Mouse (Mus musculus) ovary, postnatal 36 days (tissue): ENCODE results near the gene P2ry12.
A peak's percentile ranks its signal among the peaks of the same experiment; 100 is the strongest.

ENCODE experiments used
- DNase-seq: peaks from one replicate; pipeline ENCODE4 v3.0.0; 2022; ENCODE audit warnings: low spot score, mixed read lengths

P2ry12 gene

DNA sequence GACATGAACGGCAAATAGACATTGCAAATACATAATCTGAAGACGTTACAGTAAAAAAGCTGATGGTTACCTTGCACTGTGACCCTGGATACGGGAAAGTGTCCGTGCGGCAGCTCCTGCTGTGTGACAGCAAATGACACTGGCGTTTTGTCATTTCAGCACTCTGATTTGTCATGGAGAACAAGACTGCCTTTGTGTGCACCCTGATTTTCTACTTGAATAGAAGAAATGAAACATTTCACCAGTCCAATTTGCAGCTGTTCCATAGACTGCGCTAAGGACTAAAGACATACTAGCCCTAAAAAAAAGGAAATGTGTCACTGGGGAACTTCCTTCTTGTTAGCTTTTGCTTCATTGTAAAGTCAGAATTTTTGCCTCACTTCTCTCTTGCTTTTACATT, at the start of gene P2ry12:
TSS of gene P2ry12 (minus strand) at position 168 of the 400 bp plus-strand sequence.
- no peak for DNase-seq

DNA sequence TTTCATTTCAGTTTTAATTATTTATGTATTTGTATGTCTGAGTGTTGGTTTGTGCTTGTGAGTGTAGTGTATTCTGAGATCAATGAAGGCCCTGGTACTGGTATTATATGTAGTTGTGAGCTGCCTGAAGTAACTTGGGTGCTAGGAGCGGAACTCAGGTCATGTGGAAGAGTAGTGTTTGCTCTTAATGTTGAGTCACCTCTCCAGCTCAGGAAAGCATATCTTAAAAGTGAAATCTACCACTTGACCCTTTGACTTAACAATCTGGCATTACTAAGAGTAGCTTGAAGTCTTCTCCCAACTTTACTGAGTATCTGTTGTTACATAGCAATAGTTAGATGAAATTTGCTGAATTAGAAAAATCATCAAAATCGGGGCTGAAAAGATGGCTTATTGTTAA, 42.8 kb upstream of the P2ry12 start:
- no peak for DNase-seq

DNA sequence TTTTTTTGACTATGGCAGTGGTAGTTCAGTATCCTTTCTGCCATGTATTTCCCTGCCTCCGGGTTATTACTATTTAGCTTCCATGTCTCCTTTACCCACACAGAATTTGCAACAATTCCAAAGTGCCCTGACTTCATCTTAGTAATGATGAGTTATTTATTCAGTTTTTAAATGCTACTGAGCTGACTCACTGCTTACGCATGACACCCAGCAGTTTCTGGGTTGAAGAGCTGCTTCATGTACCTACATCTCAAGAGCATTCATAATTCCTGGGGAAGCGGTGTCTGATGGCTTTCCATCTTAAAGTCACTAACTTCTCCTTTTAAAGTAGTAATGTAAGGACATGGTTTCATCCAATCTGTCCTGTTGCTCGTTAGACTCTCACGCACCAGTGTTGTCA, 42.3 kb upstream of the P2ry12 start:
- DNase-seq: no peak

DNA sequence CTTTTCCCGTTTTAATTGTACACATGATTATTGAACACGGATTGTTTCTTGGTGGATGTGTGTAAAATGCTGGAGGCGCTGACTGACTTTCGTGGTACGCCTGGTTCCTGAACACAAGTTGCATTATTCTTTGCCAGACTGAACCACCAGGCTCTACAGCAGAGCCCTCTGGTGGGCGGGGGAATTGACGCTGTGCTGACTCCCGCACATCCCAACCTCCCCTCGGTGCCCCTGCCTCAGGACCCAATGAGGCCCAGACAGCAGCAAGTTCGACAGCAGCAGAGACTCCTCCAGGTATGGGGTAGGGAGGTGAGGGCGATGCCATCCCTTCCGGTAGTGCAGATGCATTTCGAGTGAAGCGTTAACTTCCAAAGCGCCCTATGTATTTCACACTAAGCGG, 35.0 kb upstream of the P2ry12 start:
- DNase-seq: no peak

DNA sequence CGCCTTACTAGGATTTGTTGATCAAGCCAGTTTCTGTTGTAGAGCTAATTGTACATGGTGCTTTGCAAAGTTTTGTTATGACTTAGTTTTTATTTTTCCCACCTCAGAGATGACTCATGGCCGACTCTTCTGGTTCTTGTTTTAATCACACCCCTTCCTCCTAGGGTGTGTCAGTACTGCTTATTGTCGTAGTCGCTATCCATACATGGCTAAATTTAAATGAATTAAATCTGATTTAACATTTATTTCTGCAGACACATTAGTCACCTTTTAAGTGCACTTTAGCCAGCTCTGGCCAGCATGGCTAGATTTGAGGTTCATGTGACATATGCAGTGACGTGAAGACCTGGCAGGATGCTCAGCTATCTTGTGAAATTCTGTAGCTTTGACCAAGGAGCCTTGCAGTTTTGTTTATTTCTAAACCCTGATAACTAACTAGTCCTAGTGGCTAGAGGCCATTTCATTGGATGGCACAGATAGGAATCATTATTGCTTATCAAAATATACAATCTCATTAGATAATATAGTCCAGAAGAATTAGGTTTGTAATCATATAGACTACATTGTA, 34.0 kb upstream of the P2ry12 start:
- DNase-seq: no peak

DNA sequence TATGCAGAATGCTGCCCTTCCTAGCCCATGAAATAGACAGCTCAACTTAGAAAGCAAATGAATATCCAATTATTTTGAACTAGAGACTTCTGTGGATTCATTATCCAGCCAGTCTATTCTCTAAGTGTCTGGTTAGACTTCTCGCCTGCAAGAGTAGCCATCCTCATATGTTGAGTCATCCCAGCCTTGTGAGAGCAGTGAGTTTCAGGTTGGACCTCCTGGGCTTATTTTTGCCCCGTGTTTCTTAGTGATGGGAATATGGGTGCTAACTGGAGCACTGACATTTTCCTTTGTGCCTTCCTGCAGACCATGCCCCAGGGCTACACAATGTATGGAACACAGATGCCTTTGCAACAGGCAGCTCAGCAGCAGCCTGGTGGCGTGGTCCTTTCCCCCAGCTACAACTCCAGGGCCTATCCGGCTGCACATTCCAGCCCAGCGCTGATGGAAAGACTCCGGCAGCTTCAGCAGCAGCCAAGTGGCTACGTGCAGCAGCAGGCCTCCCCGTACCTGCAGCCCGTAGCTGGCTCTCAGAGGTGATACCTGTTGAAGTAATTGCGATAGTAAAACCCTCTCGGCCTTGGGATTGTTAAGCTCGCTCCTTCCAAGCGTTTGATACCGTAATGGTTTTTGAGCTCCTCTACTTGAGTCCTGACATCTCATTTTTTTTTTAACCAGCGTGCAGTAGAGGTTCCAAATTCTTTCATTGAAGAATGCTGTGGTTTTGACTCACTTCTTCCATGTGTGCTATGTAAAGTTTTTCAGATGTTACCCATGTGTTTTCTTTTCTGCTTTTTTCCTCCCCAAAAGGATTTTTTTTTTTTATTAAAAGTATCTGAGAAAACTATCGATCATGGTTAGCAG, 33.3 kb upstream of the P2ry12 start:
- no peak for DNase-seq

DNA sequence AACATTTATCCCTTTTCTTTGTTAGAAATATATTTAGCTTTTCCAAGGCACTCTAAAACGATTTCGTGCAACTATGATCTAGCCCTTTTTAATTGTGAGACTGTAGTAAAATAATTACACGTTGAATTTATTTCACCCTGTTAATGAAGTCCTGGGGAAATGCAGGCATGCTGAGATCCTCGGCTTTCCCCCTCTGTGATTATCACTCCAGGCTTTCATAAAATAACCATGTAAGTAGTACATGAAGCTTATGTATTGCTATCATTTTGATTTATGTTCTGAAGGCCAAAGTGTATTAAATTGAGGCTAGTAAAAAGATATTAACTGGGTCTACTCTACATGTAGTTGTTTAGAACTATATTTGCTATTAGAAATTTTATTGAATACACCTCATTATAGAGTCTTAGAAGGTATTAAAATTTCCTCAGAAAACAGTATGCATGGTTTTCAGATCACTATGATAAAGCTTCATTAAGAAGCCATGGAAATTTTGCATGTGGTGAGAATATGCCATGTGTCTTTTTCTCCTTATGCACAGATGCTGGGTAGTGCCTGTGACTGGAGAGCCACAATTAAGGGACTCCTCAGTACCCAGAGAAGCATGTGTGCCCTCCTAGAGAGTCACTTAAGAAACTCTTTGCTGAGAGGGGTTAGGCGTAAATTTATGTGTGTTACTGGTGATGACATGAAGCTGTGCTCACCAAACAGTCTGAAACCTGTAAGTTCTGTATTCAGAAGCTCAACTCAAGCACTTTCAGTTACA, 30.9 kb upstream of the P2ry12 start:
- no peak for DNase-seq

DNA sequence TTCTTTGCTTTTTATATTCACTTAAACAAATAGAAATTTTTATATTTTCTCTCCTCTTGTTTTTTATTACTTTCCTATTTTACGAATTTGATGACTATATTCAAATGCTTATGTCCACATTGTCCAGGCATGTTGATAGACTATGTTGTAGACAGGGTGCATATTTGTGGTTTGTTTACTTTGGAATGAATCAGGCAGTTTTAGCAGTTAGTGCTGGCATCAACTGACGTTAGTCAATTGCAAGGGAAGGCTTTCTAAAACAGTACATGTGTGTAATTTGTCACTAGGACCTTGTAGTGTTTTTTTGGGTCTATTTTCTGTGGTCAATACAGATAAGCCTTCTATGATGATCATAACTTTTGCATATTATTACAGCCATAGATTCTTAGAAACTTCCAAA, 27.9 kb upstream of the P2ry12 start:
- DNase-seq: no peak

DNA sequence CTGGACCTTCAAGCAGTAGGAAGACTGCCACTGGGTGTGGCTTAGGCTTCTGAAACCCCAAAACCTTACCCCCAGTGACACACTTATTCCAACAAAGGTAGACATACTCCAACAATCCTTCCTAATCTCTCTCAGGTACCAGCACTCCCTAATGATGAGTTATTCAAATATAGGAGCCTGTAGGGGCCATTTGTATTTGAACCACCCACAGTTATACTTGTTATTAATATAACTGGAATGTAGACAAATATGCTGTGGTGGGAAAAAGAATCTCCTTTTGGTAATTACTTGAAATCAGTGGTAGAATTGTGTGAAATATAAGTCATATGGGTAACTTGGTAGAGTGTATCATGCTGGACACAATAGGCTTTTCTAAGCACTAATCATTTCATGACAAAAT, 15.9 kb upstream of the P2ry12 start:
- DNase-seq: no peak

DNA sequence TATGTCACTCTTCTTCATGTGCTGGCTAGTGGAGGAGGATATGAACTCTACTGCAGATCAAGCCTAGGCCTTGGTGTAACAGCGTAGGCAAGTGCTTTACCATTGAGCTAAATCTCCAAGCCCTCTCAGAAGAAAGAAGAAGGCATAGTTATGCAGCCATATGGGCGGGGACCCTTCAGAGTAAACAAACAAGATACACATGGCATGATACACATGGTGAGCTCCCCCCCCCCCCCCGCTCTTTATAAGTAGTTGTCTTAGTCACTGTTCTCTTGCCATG, 15.5 kb upstream of the P2ry12 start:
- DNase-seq: no peak

DNA sequence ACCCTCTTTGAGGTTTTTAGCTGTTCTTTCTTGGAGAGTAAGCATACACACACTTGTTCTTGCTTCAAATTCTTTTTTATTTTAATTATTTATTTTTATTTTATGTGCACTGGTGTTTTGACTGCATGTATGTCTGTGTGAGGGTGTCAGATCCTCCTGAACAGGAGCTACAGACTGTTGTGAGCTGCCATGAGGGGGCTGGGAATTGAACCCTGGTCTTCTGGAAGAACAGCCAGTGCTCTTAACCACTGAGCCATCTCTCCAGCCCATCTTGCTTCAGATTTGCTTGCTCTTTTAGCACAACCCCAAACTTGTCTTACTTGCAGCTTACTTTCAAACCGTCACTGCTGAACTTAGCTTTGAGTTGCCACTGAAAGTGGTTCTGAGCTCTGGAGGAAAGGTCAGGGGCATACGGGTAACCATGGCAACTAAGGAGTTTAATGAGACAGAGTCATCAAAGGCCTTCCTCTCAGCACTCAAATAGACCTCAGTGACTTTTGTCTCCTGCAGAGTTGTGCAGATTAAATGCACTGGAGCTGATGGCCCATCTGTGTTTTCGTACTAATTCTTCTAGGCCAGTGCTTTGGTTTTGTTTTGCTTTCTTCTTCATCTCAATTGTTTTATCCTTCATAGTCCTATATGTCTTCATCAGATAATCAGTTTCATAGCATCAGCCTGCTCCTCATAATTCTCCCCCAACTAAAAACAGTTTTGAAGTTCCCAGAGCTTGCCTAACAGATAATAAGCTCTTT, 15.0 kb upstream of the P2ry12 start:
- DNase-seq: no peak

DNA sequence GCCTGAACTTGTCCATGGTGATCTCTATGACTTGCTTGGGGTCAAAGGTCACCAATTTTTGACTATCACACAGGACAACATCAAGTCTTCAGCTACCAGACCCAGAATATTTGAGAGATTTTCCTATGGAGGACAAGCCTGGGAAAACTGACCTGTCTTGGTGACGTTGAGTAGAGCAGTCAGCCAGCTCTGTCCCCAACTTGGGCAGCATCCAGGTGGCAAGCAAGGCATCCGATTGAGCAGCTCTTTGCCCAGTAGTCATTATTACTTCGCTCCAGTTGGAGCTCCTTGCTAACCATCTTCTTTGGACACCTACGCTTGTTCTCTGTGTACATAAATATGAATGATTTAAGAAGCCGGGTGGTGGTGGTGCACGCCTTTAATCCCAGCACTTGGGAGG, 8.1 kb upstream of the P2ry12 start:
- DNase-seq: no peak

DNA sequence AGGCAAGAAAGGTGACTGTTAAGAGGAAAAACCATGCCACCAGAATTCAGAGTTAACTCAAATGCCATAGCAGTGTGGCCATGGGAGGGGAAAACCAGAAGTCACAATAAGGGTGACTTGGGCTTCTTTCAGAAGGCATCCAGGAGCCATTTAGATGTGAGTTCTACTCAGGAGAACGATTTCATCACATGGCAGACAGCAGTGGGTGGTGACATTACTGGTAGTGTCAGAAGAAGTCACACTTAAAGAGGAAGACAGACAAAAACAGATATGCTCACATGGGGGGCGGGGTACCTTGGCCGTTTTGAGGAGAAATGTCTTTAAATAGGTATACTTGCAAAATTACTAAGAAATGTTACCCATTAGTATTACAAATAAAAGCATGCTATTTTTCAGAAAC, 1.3 kb upstream of the P2ry12 start:
- no peak for DNase-seq

DNA sequence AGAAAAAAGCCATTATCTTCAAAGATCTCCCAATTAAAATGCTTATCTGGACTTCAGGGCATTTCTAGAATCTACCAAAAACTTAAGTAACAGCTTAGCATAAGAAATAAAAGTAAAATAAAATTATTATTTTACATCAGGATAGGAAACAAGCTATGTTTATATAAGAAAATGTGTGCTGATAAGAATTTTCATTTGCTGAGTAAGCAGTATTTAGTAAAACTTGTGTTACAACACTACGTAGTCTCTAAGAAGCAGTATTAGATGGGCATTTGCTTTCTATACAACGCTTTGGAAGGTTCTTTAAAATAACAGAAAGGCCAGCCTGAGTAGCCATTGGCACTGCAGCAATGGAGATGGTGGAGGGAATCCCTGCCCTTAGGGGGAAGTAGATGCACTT, 746 bp upstream of the P2ry12 start:
- no peak for DNase-seq

DNA sequence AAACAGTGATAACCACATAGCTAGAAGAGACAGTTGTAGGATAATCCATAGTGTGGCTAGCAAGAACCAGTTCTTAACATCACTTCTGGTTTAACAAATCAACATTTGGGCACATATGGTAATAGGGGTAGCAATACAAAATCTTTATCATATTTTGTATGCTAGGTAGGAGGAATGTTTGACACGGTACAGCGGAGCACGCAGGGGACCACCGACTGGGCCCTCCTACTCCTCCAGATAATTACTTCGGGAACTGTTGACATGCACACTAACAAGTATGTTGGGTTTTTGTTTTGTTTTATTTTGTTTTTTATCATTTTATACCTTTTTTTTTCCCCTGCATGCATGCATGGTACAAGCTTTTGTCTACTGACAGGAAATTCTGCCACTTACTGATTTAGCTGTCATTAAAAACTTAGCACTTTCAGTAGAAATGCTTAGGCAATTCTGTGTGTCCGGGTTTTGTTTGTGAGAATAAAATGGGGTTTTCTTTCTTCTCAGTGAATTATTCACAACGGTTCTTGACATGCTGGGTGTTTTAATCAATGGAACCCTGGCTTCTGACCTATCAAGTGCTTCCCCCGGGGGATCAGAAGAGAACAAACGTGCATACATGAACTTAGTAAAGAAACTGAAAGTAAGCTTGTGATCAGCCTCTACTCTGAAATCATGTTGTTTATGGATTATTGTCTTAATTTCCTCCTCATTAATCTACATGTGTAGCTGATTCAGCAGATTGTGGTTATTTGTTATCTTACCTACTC, 780 bp downstream of the P2ry12 start:
- no peak for DNase-seq

DNA sequence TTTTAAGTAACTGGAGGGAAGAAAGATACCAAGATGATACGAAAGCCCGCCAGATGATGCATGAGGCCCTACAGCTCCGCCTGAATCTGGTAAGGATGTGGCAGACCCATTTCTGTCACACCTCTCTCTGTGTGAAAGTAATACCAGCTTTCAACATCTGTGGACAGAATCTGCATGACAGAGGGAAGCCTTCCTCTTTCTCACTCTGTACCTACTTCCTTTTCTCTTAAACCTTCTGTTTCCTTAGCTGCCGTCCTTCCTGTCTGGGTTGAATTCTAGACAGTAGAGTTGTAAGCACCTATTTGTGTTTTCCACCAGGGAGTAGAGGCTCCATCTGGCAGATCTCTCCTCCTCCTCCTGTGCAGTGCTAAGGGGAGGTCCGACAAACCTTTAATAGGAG, 1.9 kb downstream of the P2ry12 start:
- no peak for DNase-seq

DNA sequence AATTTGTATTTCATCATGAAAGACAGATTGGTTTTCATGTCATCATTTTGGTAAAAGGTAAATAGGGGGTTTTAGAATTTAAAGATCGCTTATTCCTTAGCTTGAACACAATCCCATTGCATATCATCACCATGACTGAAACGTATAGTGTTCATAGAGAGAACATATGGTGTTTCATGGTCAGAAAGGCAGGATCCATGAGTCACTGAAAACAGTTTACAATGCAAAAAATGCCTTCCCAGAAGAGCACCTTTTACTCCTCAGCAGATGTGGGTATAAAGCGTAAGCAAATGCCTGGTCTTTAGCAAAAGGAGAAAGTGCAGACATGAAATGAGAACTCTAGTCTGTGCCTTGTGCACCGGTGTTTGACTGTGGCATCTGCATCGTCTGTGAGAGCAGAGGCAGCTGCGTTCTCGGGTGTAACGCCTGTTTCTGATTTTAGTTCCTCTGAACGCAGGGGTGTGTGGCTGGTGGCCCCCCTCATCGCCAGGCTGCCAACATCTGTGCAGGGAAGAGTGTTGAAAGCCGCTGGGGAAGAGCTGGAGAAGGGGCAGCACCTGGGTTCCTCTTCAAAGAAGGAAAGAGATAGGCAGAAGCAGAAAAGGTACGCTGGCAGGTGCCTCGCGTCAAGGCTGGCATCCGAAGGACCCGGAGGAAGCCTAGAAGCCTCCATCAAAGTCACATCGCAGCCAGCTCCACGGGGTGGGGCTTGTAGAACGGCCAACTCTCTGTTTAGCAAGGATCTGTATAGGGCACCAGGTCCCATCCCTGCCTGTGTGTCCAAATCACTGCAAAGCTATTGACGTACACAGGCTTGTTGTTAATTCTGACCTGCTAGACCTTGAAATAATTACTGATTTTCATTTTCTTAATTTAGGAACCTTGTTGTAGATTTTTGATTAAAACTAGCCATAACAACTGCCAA, 4.7 kb downstream of the P2ry12 start:
- no peak for DNase-seq

DNA sequence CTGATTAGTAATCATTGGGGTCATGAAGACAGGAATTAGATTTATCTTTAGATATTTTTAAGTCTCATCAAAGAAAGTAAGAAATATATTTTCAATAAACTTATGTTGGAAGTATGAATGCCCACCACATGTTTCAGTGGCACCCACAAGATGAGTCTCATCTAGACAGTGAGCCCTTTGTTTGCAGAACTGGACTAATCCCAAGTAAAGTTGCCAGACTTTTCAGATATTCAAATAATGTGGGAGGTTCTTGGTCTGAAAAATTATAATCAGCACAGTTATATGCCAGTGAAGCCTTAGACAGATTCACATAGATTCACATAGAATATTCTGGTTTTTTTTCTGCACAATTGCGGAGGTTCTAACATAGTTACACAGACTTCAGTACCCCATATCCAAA, 12.2 kb downstream of the P2ry12 start:
- DNase-seq: no peak

DNA sequence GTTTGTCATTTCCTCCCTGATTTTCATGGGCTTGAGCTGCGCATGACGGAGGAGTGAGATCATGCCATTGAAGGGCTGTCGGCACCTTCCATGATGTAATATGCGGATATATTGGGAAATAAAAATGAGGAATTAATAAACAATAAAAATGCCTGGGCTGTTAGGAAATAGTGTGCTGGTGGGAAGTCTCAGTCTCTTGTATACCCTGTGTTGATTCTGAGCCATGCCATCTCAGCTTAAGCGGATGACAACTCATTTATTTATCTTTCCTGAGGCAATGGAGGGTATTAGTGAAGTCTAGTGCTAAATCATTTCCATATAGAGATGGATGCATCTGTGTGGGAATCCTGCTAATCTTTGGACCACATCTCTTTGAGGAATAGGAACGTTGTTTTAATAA, 14.6 kb downstream of the P2ry12 start:
- no peak for DNase-seq

DNA sequence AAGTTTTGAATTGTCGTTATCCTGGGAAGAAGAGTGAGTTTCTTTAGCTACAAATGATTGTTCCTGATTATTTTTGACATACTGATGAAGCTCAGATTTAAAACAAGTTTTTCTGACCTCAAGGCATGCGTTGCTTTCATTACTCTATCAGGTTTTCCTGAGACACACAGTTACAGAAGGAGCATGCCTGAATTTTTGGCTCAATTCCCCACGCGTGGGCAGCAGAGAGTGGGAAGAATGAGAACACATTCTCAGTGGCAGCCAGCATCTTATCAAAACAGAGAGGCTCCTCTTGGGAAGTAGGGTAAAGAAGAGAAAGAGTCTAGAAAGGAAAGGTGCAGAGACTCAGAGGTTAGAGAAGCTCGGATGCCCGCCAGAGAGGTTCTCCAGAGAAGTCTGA, 19.3 kb downstream of the P2ry12 start:
- DNase-seq: peak; percentile 23

DNA sequence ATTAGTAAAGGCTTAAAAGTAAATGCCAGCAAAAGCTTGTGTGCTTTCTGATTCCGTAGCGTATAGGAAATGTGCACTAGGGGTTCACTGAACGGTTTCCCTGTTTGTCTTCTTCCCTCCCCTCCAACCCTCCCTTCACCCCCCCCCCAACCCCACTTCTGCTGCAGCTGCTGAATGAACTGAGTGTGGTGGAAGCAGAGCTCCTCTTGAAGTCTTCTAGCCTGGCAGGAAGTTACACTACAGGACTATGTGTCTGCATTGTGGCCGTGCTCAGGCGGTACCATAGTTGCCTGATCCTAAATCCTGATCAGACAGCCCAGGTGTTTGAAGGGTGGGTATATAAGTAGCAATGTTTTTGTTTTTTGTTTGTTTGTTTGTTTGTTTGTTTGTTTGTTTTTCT, 27.8 kb downstream of the P2ry12 start:
- DNase-seq: no peak
